Mouse (Mus musculus) ES-Bruce4 (cell line): ENCODE measurements around the gene Psg20. TPM values are rescaled to one million over a fixed set of nuclear protein-coding genes. Genes with fewer than 3 reads are reported as not detected.
"Not testable (repeated sequence)": the region's sequence is repeated elsewhere in the genome, so short reads cannot be mapped to it uniquely, and the experiment has no call there.

Source experiments
- H3K27ac ChIP-seq: 2 replicates; pipeline ENCODE4 v1.5.1; 2012; ENCODE audit warnings: low read length, inconsistent platforms; ENCODE audit not compliant: insufficient read depth
- H3K27me3 ChIP-seq: 2 replicates; pipeline ENCODE4 v1.6.1; 2012; ENCODE audit warnings: mild to moderate bottlenecking, low read length, inconsistent platforms; ENCODE audit not compliant: control insufficient read depth, poor library complexity, insufficient read depth, severe bottlenecking
- H3K36me3 ChIP-seq: 2 replicates; pipeline ENCODE4 v1.6.1; 2012; ENCODE audit warnings: inconsistent platforms, mild to moderate bottlenecking, low read length, moderate library complexity; ENCODE audit not compliant: control insufficient read depth, poor library complexity, insufficient read depth, severe bottlenecking
- H3K4me1 ChIP-seq: one replicate; pipeline ENCODE4 v1.8.1; 2011; ENCODE audit warnings: low read length; ENCODE audit not compliant: control insufficient read depth, insufficient read depth
- H3K4me3 ChIP-seq: 2 replicates; pipeline ENCODE4 v1.5.1; 2011; ENCODE audit warnings: low read depth, mild to moderate bottlenecking, low read length
- H3K9ac ChIP-seq: 2 replicates; pipeline ENCODE4 v1.6.1; 2012; ENCODE audit warnings: low read depth, mild to moderate bottlenecking, inconsistent platforms; ENCODE audit not compliant: poor library complexity, severe bottlenecking
- H3K9me3 ChIP-seq: replicated peaks from 2 replicates; pipeline ENCODE4 v1.6.1; 2012; ENCODE audit warnings: mild to moderate bottlenecking, low read length, inconsistent platforms; ENCODE audit not compliant: control insufficient read depth, poor library complexity, insufficient read depth, severe bottlenecking
- CTCF ChIP-seq: IDR thresholded peaks from one replicate; pipeline ENCODE4 v1.8.1; 2011; ENCODE audit warnings: low read depth, low read length
- EP300 ChIP-seq: IDR thresholded peaks from 2 replicates; pipeline ENCODE4 v1.6.1; 2011; ENCODE audit warnings: low read depth, low read length; ENCODE audit not compliant: insufficient read depth
- POLR2A ChIP-seq: IDR thresholded peaks from one replicate; pipeline ENCODE4 v1.8.1; 2011; ENCODE audit warnings: low read length; ENCODE audit not compliant: insufficient read depth
- polyA plus RNA-seq: library from polyadenylated mRNA; stranded (reverse); fragments of >200 nt; gene quantifications from 2 replicates; pipeline ENCODE4 v1.2.4, GENCODE M21; 2011; ENCODE audit warnings: low read depth; ENCODE audit not compliant: missing spikeins, insufficient read depth, insufficient read length

Gene Psg20
- polyA plus RNA-seq, 1 experiment, result not detected

DNA sequence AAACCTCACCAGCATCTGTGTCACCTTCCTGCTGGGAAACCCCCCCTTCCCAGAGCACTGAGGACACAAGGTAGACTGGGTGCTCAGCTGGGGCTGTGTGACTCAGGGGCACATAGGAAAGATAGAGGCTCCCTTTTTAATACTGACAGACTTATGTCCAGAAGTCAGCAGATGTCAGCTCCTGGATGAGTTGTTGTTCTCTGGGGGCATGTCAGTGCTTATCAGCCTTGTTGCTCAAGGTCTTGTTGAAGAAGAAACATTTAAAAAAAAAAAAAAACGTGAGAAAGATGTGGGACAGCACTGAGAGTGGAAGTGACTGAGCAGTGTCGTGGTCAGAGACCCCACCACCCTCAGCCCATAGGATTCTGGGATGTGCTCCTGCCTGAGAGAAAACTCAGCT is 31.8 kb upstream of the Psg20 start, which contains the start of gene Psg22:
Gene Psg22 (plus strand): TSS at position 301 of the 400 bp plus-strand sequence.
- TF ChIP-seq POLR2A, result no peak
- TF ChIP-seq CTCF, result no peak
- no peak for TF ChIP-seq EP300
- Histone ChIP-seq H3K9ac (no peak within 1 kb of the TSS), H3K36me3 (no peaks in the 10 kb centered on the region), H3K9me3 (peaks cover 7% of the 10 kb centered on the region), H3K4me1 (no peaks in the 10 kb centered on the region), H3K27me3 (no peaks in the 10 kb centered on the region), H3K4me3 (no peak within 1 kb of the TSS), H3K27ac (no peak within 1 kb of the TSS)

DNA sequence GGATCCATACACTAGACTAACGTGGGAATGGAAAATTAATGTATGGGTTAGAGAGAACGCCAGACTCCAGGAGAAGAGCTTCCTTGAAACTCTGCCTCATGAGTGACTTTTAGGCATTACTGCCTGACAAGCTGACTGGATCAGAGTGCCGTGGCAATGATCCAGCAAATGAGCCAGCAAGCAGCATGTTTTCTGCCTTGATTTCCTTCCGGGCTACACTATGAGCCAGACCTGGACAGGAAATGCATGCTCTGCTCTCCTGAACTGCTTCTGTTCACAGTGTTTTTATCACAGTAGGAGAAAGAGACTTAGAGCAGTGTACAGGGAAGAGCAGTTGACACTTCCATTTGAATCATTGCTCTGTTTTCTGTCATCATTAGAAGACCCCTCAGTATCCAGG is 29.6 kb upstream of the Psg20 start:
- Histone ChIP-seq H3K9ac (no peak overlapping the region), H3K27ac (no peak overlapping the region), H3K4me1 (no peaks in the 10 kb centered on the region), H3K4me3 (no peak overlapping the region), H3K27me3 (no peaks in the 10 kb centered on the region), H3K36me3 (no peaks in the 10 kb centered on the region), H3K9me3 (peaks cover 7% of the 10 kb centered on the region)
- TF ChIP-seq CTCF (no peak), POLR2A (no peak), EP300 (no peak)

DNA sequence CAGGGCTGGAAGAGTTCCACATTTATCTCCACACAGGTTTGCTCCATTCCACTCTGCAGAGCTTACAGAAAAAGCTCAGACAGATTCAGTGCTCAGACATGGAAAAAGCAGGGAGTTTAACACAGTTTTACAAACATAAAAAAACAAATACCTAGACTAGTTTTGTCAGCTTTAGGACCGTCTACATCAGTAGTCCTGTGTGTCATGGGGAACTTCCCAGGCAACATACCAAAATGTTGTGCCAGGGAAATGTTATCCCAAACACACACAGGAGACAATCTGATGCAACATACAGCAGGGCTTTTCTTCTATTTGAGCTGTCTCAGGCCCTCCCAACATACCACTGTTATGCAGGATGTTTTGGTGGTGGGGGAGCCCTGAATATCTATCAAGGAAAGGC is 24.9 kb upstream of the Psg20 start:
- TF ChIP-seq POLR2A, result no peak
- no peak for TF ChIP-seq EP300
- no peak for TF ChIP-seq CTCF
- Histone ChIP-seq H3K27ac (no peak overlapping the region), H3K9me3 (peaks cover 14% of the 10 kb centered on the region), H3K9ac (no peak overlapping the region), H3K27me3 (no peaks in the 10 kb centered on the region), H3K4me1 (no peaks in the 10 kb centered on the region), H3K4me3 (no peak overlapping the region), H3K36me3 (no peaks in the 10 kb centered on the region)

DNA sequence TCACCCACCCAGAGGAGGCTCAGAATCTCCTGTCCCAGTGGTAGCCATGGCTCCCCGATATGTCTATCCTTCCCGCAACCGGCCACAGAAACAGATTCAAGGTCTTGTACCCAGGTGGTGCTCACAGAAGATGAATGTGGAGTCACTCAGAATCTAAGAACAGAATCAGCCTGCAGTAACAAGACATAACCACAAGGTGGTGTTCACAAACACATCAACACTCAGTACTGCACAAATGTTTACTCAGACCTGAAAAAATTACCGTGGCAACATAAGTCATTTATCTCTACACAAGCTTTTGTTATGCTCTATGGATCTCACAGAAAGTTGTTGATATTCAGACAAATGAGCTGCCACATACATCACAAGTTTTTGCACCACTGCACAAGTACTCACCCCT is 24.3 kb upstream of the Psg20 start:
- H3K4me1 ChIP-seq, H3K27me3 ChIP-seq, H3K4me3 ChIP-seq, H3K27ac ChIP-seq, H3K36me3 ChIP-seq, H3K9ac ChIP-seq: not testable (repeated sequence)
- H3K9me3 ChIP-seq, result peaks cover 15% of the 10 kb centered on the region
- peak; percentile 3 for TF ChIP-seq CTCF

DNA sequence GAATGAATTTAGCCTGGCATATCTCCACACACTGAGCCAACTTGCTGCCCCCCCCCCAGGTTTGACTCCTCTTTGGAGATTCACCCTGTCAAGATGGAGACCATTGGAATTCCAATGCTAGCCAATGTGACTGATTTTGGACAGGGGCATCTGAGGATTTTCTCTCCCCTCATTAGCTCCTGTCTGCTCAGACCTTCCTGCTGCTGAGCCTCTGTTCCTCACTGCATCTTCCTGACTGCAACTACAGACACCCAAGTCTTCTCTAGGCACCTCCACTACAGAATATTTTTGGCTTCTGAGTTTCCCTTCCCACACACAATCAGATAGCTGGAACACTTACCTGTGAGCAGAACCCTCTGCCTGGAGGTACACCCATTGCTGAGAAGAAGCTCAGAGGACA is 399 bp downstream of the Psg20 start:
- H3K9me3 ChIP-seq, result peaks cover 5% of the 10 kb centered on the region; the same call in 1 of the 2 replicates
- TF ChIP-seq CTCF (no peak), EP300 (no peak), POLR2A (no peak)
- H3K4me3 ChIP-seq, result no peak overlapping the region
- H3K9ac ChIP-seq, result no peak overlapping the region
- H3K36me3 ChIP-seq, result no peaks in the 10 kb centered on the region
- no peaks in the 10 kb centered on the region for H3K27me3 ChIP-seq
- H3K4me1 ChIP-seq, result no peaks in the 10 kb centered on the region
- no peak overlapping the region for H3K27ac ChIP-seq

DNA sequence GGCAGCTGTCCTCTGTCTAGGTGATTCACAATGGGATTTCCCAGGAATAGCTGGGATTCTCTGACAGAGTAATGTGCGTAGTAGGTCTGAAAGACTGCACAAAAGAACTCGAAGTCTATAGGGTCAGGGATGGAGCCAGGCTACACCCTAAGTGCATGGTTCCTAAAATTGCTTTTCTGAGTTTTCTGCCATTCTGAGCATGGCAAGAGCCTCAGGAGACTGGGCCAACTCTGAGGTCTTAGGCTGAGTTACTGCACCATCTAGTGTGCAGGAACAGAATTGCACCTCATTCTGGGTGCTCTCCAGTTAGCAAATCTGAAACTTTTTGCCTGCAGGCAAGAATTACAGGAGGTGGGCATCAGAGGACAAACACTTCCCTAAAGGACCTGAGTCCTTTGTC is 6.2 kb downstream of the Psg20 start:
- H3K9me3 ChIP-seq, result 0 out of 2 replicates have a peak, but pooled peaks cover 1% of the 10 kb centered on the region
- H3K4me1 ChIP-seq, result no peaks in the 10 kb centered on the region
- no peaks in the 10 kb centered on the region for H3K36me3 ChIP-seq
- TF ChIP-seq CTCF (peak; percentile 58), POLR2A (no peak), EP300 (no peak)
- no peak overlapping the region for H3K27ac ChIP-seq
- H3K27me3 ChIP-seq, result no peaks in the 10 kb centered on the region
- H3K9ac ChIP-seq, result no peak overlapping the region
- H3K4me3 ChIP-seq, result no peak overlapping the region

DNA sequence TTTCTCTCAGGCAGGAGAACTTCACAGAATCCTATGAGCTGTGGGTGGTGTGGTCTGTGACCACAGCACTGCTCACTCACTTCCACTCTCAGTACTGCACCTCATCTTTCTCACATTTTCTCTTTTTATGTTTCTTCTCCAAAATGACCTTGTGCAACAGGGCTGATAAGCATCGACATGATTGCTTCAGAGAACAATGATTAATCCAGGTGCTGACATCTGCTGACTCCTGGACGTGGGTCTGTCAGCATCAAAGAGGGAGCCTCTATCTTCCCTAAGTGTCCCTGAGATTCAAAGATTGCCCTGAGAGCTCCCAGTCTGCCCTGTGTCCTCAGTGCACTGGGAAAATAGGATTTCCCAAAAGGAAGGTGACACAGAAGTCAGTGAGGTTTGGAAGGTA is 29.4 kb downstream of the Psg20 start, which contains the start of gene Psg21:
Gene Psg21 (minus strand): TSS at position 101 of the 400 bp plus-strand sequence.
- H3K9me3 ChIP-seq, H3K4me3 ChIP-seq, H3K9ac ChIP-seq, H3K27me3 ChIP-seq, H3K4me1 ChIP-seq, H3K27ac ChIP-seq, H3K36me3 ChIP-seq: not testable (repeated sequence)

DNA sequence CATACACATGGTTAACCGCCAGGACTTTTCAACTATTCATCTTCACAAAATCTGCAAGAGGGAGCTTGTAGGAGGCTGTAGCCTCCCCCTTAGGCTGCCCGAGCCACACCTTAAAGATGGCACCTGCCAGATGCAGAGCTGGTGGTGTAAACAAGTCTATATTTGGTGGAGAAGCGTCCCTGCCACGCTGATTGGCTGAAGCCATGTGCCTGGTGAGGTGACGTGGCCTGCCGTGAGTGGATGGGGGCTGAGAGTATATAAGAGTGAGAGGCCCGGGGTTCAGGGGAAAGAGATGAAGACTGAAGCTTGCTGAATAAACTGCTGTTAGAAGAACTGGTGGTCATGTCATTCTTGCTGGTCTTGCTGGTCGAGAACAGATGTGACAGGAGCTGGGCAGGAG is 59.1 kb downstream of the Psg20 start:
- H3K4me3 ChIP-seq, result not testable (repeated sequence)

More for the DNA sequence above, 59.1 kb downstream of the Psg20 start:
- H3K36me3 ChIP-seq, H3K27ac ChIP-seq, H3K27me3 ChIP-seq, H3K9me3 ChIP-seq, H3K9ac ChIP-seq, H3K4me1 ChIP-seq: not testable (repeated sequence)
